Mouse (Mus musculus): Measurements from ENCODE around the gene Olfr134.
"Not testable (repeated sequence)": the region's sequence is repeated elsewhere in the genome, so short reads cannot be mapped to it uniquely, and the experiment has no call there.

The Olfr134 gene

GRCm38 (mm10) chr17:38171088-38171487 is at the start of gene Olfr134:
Olfr134 (plus strand) TSS chr17:38171388.
- no peak for DNase-seq (ENCODE audit: low spot score in 2 of 2)

- not testable (repeated sequence) for DNase-seq (ENCODE audit: low spot score in 2 of 2)
These were observed 47.0 kb upstream of the Olfr134 start for GRCm38 (mm10) chr17:38124199-38124598.

- not testable (repeated sequence) for DNase-seq (ENCODE audit: low spot score in 2 of 2)
These were observed 45.8 kb upstream of the Olfr134 start for GRCm38 (mm10) chr17:38125371-38125770.

- DNase-seq (ENCODE audit: low spot score in 2 of 2): no peak
These were observed 36.8 kb upstream of the Olfr134 start, which contains the start of gene Olfr132 for GRCm38 (mm10) chr17:38134426-38134825. Olfr132 (minus strand) TSS chr17:38134526.

- DNase-seq (ENCODE audit: low spot score in 2 of 2): no peak
These were observed 26.2 kb upstream of the Olfr134 start, which contains the start of gene Olfr133 for GRCm38 (mm10) chr17:38144981-38145380. Olfr133 (plus strand) TSS chr17:38145281.

GRCm38 (mm10) chr17:38204035-38204434 is 32.8 kb downstream of the Olfr134 start, which contains the start of gene Olfr135:
Olfr135 (plus strand) TSS chr17:38204335.
- no peak for DNase-seq (ENCODE audit: low spot score in 2 of 2)
